Mouse (Mus musculus) heart, adult 2 months (tissue): ENCODE data around the gene Tango2.

Experiments
- CTCF ChIP-seq: fragments of 200-600 bp; IDR thresholded peaks from 2 replicates; pipeline ENCODE4 v1.8.1; 2022; ENCODE audit warnings: antibody characterized with exemption, mild to moderate bottlenecking, moderate library complexity
- EP300 ChIP-seq: fragments of 200-500 bp; IDR thresholded peaks from 2 replicates; pipeline ENCODE4 v1.6.1; 2011; ENCODE audit warnings: low read depth, low read length, control low read depth; ENCODE audit not compliant: insufficient read depth
- POLR2A ChIP-seq: fragments of 200-500 bp; IDR thresholded peaks from 2 replicates; pipeline ENCODE4 v1.6.1; 2011; ENCODE audit warnings: mild to moderate bottlenecking, low read depth, low read length, control low read depth; ENCODE audit not compliant: insufficient read depth

DNA sequence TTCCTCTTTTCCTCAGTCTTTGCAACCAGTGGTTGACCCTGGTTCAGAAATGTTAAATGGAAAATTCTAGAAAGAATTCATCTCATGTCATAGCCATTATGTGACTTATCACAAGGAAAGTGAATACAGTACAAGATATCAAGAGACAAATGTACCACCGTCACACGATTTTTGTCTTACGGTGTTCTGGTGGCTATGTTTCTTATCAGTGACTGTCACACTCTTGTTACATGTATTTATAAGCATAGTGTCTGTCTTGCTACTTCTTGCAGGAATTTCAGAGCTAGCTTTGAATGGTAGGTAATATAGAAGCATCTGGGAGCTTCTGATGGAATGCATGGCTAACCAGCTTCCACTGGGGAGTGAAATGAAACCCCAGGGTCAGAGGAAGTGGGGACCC lies 22.3 kb upstream of the Tango2 start:
- TF ChIP-seq POLR2A (no peak), EP300 (no peak), CTCF (no peak)
